Mouse (Mus musculus) MEL (cell line): Measurements from ENCODE around the gene Lonp2. TPM values are rescaled to one million over a fixed set of nuclear protein-coding genes. Genes with fewer than 3 reads are reported as not detected.

Experiments used
- DNase-seq: peaks from one replicate; pipeline ENCODE4 v3.0.0; 2011; ENCODE audit warnings: low read depth, low spot score
- H3K27ac ChIP-seq: 2 replicates; pipeline ENCODE4 v1.5.1; 2012; ENCODE audit warnings: low read depth, mild to moderate bottlenecking, control low read depth, low read length, moderate library complexity; ENCODE audit not compliant: control insufficient read depth
- H3K27me3 ChIP-seq, 2 experiments: fragments of 150-350 bp in 1 of 2; sonication (generic) in 1 of 2; 2 replicates each; pipeline ENCODE4 v1.6.1; 2012; ENCODE audit warnings: low read length in 2 of 2, mild to moderate bottlenecking in 2 of 2, improper control_type of control experiment in 1 of 2, moderate library complexity in 1 of 2; ENCODE audit not compliant: insufficient read depth in 2 of 2, control insufficient read depth in 1 of 2
- H3K36me3 ChIP-seq, 2 experiments: 2 replicates each; pipeline ENCODE4 v1.6.1; 2012 to 2014; ENCODE audit warnings: low read length in 2 of 2, improper control_type of control experiment in 1 of 2, inconsistent platforms in 1 of 2, mild to moderate bottlenecking in 1 of 2; ENCODE audit not compliant: insufficient read depth in 2 of 2, control insufficient read depth in 1 of 2
- H3K4me1 ChIP-seq, 2 experiments: fragments of 150-350 bp in 1 of 2; sonication (generic) in 1 of 2; 2 replicates each; pipeline ENCODE4 v1.6.1; 2012; ENCODE audit warnings: low read length in 2 of 2, improper control_type of control experiment in 1 of 2, mild to moderate bottlenecking in 1 of 2; ENCODE audit not compliant: insufficient read depth in 2 of 2, control insufficient read depth in 1 of 2
- H3K4me3 ChIP-seq, 2 experiments: fragments of 150-350 bp in 1 of 2; sonication (generic) in 1 of 2; 2 replicates each; pipeline ENCODE4 v1.5.1; 2012; ENCODE audit warnings: low read depth in 2 of 2, low read length in 2 of 2, mild to moderate bottlenecking in 2 of 2, moderate library complexity in 2 of 2, control low read depth in 1 of 2, improper control_type of control experiment in 1 of 2; ENCODE audit not compliant: control insufficient read depth in 1 of 2, insufficient read depth in 1 of 2
- H3K79me2 ChIP-seq: 2 replicates; pipeline ENCODE4 v1.6.1; 2012; ENCODE audit warnings: mild to moderate bottlenecking, low read length, moderate library complexity; ENCODE audit not compliant: control insufficient read depth, poor library complexity, insufficient read depth
- H3K9ac ChIP-seq: 2 replicates; pipeline ENCODE4 v1.6.1; 2012; ENCODE audit warnings: low read depth, mild to moderate bottlenecking, control low read depth, low read length, moderate library complexity; ENCODE audit not compliant: control insufficient read depth, poor library complexity, severe bottlenecking
- H3K9me3 ChIP-seq: fragments of 150-350 bp; sonication (generic); replicated peaks from 2 replicates; pipeline ENCODE4 v1.6.1; 2012; ENCODE audit warnings: mild to moderate bottlenecking, low read length, improper control_type of control experiment, moderate library complexity; ENCODE audit not compliant: insufficient read depth
- BHLHE40 ChIP-seq: IDR thresholded peaks from 2 replicates; pipeline ENCODE4 v1.6.1; 2012; ENCODE audit warnings: low read depth, mild to moderate bottlenecking, inconsistent platforms, low read length, improper control_type of control experiment, borderline replicate concordance
- CHD1 ChIP-seq: IDR thresholded peaks from 2 replicates; pipeline ENCODE4 v1.6.1; 2012; ENCODE audit warnings: low read depth, mild to moderate bottlenecking, inconsistent platforms, low read length, improper control_type of control experiment
- CHD2 ChIP-seq: IDR thresholded peaks from 2 replicates; pipeline ENCODE4 v1.6.1; 2011; ENCODE audit warnings: low read length, improper control_type of control experiment
- CTCF ChIP-seq, 3 experiments: IDR thresholded peaks in 2 of 3; conservative IDR thresholded peaks in 1 of 3; 2 replicates each; pipeline ENCODE4 v1.5.1; 2011 to 2012; ENCODE audit warnings: low read length in 3 of 3, low read depth in 2 of 3, mild to moderate bottlenecking in 2 of 3, improper control_type of control experiment in 1 of 3, inconsistent platforms in 1 of 3, mixed read lengths in 1 of 3, moderate library complexity in 1 of 3; ENCODE audit not compliant: control insufficient read depth in 1 of 3, insufficient read depth in 1 of 3, poor library complexity in 1 of 3, severe bottlenecking in 1 of 3
- E2F4 ChIP-seq: IDR thresholded peaks from 2 replicates; pipeline ENCODE4 v1.6.1; 2011; ENCODE audit warnings: low read depth, low read length, improper control_type of control experiment, borderline replicate concordance
- ELF1 ChIP-seq: IDR thresholded peaks from 2 replicates; pipeline ENCODE4 v1.6.1; 2014; ENCODE audit warnings: low read depth, mild to moderate bottlenecking, inconsistent platforms, low read length, improper control_type of control experiment, moderate library complexity
- EP300 ChIP-seq, 2 experiments: IDR thresholded peaks; 2 replicates each; pipeline ENCODE4 v1.6.1; 2011; ENCODE audit warnings: improper control_type of control experiment in 2 of 2, low read length in 2 of 2, low read depth in 1 of 2, mild to moderate bottlenecking in 1 of 2
- ETS1 ChIP-seq: IDR thresholded peaks from 2 replicates; pipeline ENCODE4 v1.6.1; 2012; ENCODE audit warnings: low read depth, mild to moderate bottlenecking, inconsistent platforms, low read length, improper control_type of control experiment, moderate library complexity
- HCFC1 ChIP-seq: IDR thresholded peaks from 2 replicates; pipeline ENCODE4 v1.6.1; 2012; ENCODE audit warnings: low read depth, mild to moderate bottlenecking, inconsistent platforms, low read length, improper control_type of control experiment, moderate library complexity
- JUND ChIP-seq: IDR thresholded peaks from 2 replicates; pipeline ENCODE4 v1.6.1; 2011; ENCODE audit warnings: low read depth, mild to moderate bottlenecking, improper control_type of control experiment, low read length
- KAT2A ChIP-seq: conservative IDR thresholded peaks from 2 replicates; pipeline ENCODE4 v1.6.1; 2012; ENCODE audit warnings: low read depth, low read length, improper control_type of control experiment, inconsistent platforms
- MAFK ChIP-seq: IDR thresholded peaks from 2 replicates; pipeline ENCODE4 v1.6.1; 2011; ENCODE audit warnings: low read depth, mild to moderate bottlenecking, low read length, improper control_type of control experiment, borderline replicate concordance
- MAZ ChIP-seq: IDR thresholded peaks from 2 replicates; pipeline ENCODE4 v1.6.1; 2012; ENCODE audit warnings: low read depth, mild to moderate bottlenecking, inconsistent platforms, low read length, improper control_type of control experiment
- MEF2A ChIP-seq: IDR thresholded peaks from 2 replicates; pipeline ENCODE4 v1.6.1; 2014; ENCODE audit warnings: low read depth, mild to moderate bottlenecking, inconsistent platforms, low read length, improper control_type of control experiment; ENCODE audit not compliant: poor library complexity, insufficient replicate concordance, severe bottlenecking; ENCODE audit errors: extremely low read depth
- MXI1 ChIP-seq: IDR thresholded peaks from 2 replicates; pipeline ENCODE4 v1.6.1; 2011; ENCODE audit warnings: mild to moderate bottlenecking, low read depth, low read length, improper control_type of control experiment
- MYB ChIP-seq: IDR thresholded peaks from 2 replicates; pipeline ENCODE4 v1.6.1; 2011; ENCODE audit warnings: mild to moderate bottlenecking, low read depth, low read length, improper control_type of control experiment
- MYC ChIP-seq: IDR thresholded peaks from 2 replicates; pipeline ENCODE4 v1.6.1; 2011; ENCODE audit warnings: low read depth, mild to moderate bottlenecking, low read length, improper control_type of control experiment, moderate library complexity
- NELFE ChIP-seq: IDR thresholded peaks from 2 replicates; pipeline ENCODE4 v1.6.1; 2011; ENCODE audit warnings: low read depth, low read length, improper control_type of control experiment
- POLR2A ChIP-seq, 2 experiments: IDR thresholded peaks; 2 replicates each; pipeline ENCODE4 v1.6.1; 2011 to 2012; ENCODE audit warnings: low read length in 2 of 2, mild to moderate bottlenecking in 2 of 2, control low read depth in 1 of 2, improper control_type of control experiment in 1 of 2, low read depth in 1 of 2, moderate library complexity in 1 of 2; ENCODE audit not compliant: control insufficient read depth in 1 of 2, insufficient read depth in 1 of 2, poor library complexity in 1 of 2
- POLR2AphosphoS5 ChIP-seq: IDR thresholded peaks from 2 replicates; pipeline ENCODE4 v1.6.1; 2012; ENCODE audit warnings: low read depth, borderline replicate concordance, mild to moderate bottlenecking, inconsistent platforms, low read length, moderate library complexity, mixed read lengths
- RAD21 ChIP-seq: IDR thresholded peaks from 2 replicates; pipeline ENCODE4 v1.6.1; 2011; ENCODE audit warnings: mild to moderate bottlenecking, low read depth, low read length, improper control_type of control experiment
- SIN3A ChIP-seq: IDR thresholded peaks from 2 replicates; pipeline ENCODE4 v1.6.1; 2012; ENCODE audit warnings: low read length, improper control_type of control experiment, inconsistent platforms
- SMC3 ChIP-seq: IDR thresholded peaks from 2 replicates; pipeline ENCODE4 v1.6.1; 2011; ENCODE audit warnings: low read depth, low read length, improper control_type of control experiment
- TAL1 ChIP-seq: IDR thresholded peaks from 2 replicates; pipeline ENCODE4 v1.6.1; 2012; ENCODE audit warnings: mild to moderate bottlenecking, inconsistent platforms, low read length, moderate library complexity, mixed read lengths
- TCF12 ChIP-seq: IDR thresholded peaks from 2 replicates; pipeline ENCODE4 v1.6.1; 2014; ENCODE audit warnings: low read depth, mild to moderate bottlenecking, inconsistent platforms, low read length, improper control_type of control experiment, moderate library complexity
- UBTF ChIP-seq: IDR thresholded peaks from 2 replicates; pipeline ENCODE4 v1.6.1; 2012; ENCODE audit warnings: low read depth, mild to moderate bottlenecking, inconsistent platforms, low read length, improper control_type of control experiment, moderate library complexity, borderline replicate concordance; ENCODE audit not compliant: insufficient read depth
- USF1 ChIP-seq: IDR thresholded peaks from 2 replicates; pipeline ENCODE4 v1.6.1; 2014; ENCODE audit warnings: low read depth, mild to moderate bottlenecking, inconsistent platforms, low read length, improper control_type of control experiment, moderate library complexity
- ZC3H11A ChIP-seq: IDR thresholded peaks from 2 replicates; pipeline ENCODE4 v1.6.1; 2012; ENCODE audit warnings: low read depth, mild to moderate bottlenecking, inconsistent platforms, low read length, improper control_type of control experiment
- ZMIZ1 ChIP-seq: IDR thresholded peaks from 2 replicates; pipeline ENCODE4 v1.6.1; 2012; ENCODE audit warnings: low read depth, mild to moderate bottlenecking, inconsistent platforms, low read length, improper control_type of control experiment, moderate library complexity
- ZNF384 ChIP-seq: IDR thresholded peaks from 2 replicates; pipeline ENCODE4 v1.6.1; 2012; ENCODE audit warnings: low read depth, mild to moderate bottlenecking, inconsistent platforms, low read length, improper control_type of control experiment
- polyA plus RNA-seq, 2 experiments: library from polyadenylated mRNA; stranded (reverse) in 1 of 2; unstranded in 1 of 2; fragments of >175 nt in 1 of 2; fragments of >200 nt in 1 of 2; gene quantifications; 2 replicates each; pipeline versions ENCODE4 v1.2.1 to v1.2.4; 2012; ENCODE audit warnings: low replicate concordance in 2 of 2, low read depth in 1 of 2; ENCODE audit not compliant: insufficient read length in 2 of 2, insufficient read depth in 1 of 2, missing spikeins in 1 of 2
- total RNA-seq: library from RNA; depleted of rRNA; stranded (reverse); fragments of 300-350 nt; gene quantifications from 2 replicates; pipeline ENCODE4 v1.2.3, GENCODE M21; 2012

The Lonp2 gene
- total and polyA plus RNA-seq, 3 experiments, result 26.6 to 31.2 TPM; not detected in 1

DNA sequence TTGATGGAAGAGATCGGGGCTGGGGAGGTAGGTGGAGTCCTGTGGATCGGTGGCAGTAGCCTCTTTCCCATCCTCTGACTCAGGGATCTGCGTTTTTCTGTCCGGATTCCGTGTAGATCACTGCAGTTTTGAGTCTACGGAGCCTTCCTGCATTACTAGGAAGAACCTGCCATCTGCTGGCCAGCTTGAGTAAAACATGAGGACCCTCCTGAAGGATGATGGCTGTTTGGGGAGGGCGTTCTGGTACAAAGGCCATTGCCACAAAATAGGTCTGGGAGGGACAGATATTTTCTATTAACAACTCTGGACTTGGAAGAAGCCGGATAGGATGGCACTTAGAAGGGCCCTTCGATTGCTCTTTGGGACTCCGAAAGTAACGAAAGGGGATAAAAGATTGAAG is 38.7 kb upstream of the Lonp2 start:
- no peak overlapping the region; the same call in 1 of the 2 replicates for H3K9ac ChIP-seq
- H3K4me3 ChIP-seq, result peak overlapping the region; percentile 50 to 56
- 0 out of 2 replicates have a peak, but pooled peaks have one; percentile 26 for TF ChIP-seq MYC
- peak; percentile 51 to 90 (median 79) for TF ChIP-seq CTCF (IDR thresholded peaks at IDR 0.05 in 2 of 3, conservative IDR thresholded peaks at IDR 0.05 in 1 of 3; ENCODE audit: control insufficient read depth in 1 of 3, insufficient read depth in 1 of 3, low read depth in 2 of 3, low read length in 3 of 3, poor library complexity in 1 of 3, severe bottlenecking in 1 of 3)
- TF ChIP-seq BHLHE40, result no peak
- no peak for TF ChIP-seq E2F4
- peak; percentile 87 for TF ChIP-seq SMC3
- no peak for TF ChIP-seq JUND
- TF ChIP-seq ZC3H11A, result peak; percentile 88
- 0 out of 2 replicates have a peak, but pooled peaks have one; percentile 24 for TF ChIP-seq SIN3A
- peak; percentile 93 for TF ChIP-seq RAD21
- 0 out of 2 replicates have a peak, but pooled peaks have one; percentile 4 for TF ChIP-seq TCF12
- 0 out of 2 replicates have a peak, but pooled peaks have one; percentile 19 for TF ChIP-seq HCFC1
- no peak for TF ChIP-seq ELF1
- no peak overlapping the region for H3K27ac ChIP-seq
- no peaks in the 10 kb centered on the region for H3K27me3 ChIP-seq
- no peaks in the 10 kb centered on the region for H3K9me3 ChIP-seq
- H3K79me2 ChIP-seq, result no peaks in the 10 kb centered on the region
- DNase-seq, result peak; percentile 91
- H3K36me3 ChIP-seq, result no peaks in the 10 kb centered on the region
- no peaks in the 10 kb centered on the region for H3K4me1 ChIP-seq

DNA sequence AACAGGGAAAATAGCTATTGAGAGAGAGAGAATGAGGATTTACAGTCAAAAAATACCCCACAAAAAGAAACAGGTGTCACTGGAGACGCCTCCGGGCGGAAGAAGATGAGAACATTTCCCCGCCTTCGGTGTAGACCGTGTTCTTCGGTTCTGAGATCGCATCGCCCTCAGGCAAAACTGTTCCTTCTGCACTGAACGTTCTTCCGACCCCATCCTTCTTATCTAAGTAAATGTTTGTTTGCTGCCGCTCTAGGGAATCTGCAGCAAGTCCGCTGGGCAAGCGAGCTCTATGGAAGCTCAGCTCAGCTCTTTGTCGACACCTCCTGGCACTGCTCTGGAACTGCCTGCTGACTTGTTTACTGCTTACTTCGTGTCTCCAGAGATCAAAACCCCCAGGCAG is 38.3 kb upstream of the Lonp2 start:
- no peaks in the 10 kb centered on the region for H3K79me2 ChIP-seq
- TF ChIP-seq SIN3A, result peak; percentile 31; the same call in 1 of the 2 replicates
- no peak for TF ChIP-seq ZNF384
- no peak for TF ChIP-seq E2F4
- TF ChIP-seq ZMIZ1, result no peak
- TF ChIP-seq POLR2A (IDR thresholded peaks at IDR 0.05; ENCODE audit: control insufficient read depth in 1 of 2, insufficient read depth in 1 of 2, low read depth in 1 of 2, low read length in 2 of 2, poor library complexity in 1 of 2), result no peak
- TF ChIP-seq TAL1, result no peak
- peak; percentile 89 to 97 (median 95) for TF ChIP-seq CTCF (IDR thresholded peaks at IDR 0.05 in 2 of 3, conservative IDR thresholded peaks at IDR 0.05 in 1 of 3; ENCODE audit: control insufficient read depth in 1 of 3, insufficient read depth in 1 of 3, low read depth in 2 of 3, low read length in 3 of 3, poor library complexity in 1 of 3, severe bottlenecking in 1 of 3)
- TF ChIP-seq MXI1, result no peak
- no peak for TF ChIP-seq EP300 (IDR thresholded peaks at IDR 0.05; ENCODE audit: low read depth in 1 of 2, low read length in 2 of 2)
- no peak for TF ChIP-seq POLR2AphosphoS5
- peak; percentile 92 for TF ChIP-seq SMC3
- peak; percentile 44; the same call in 1 of the 2 replicates for TF ChIP-seq MAZ
- TF ChIP-seq JUND, result 0 out of 2 replicates have a peak, but pooled peaks have one; percentile 15
- no peak for TF ChIP-seq CHD1
- TF ChIP-seq MYC, result no peak
- TF ChIP-seq ETS1, result no peak
- no peak for TF ChIP-seq NELFE
- TF ChIP-seq USF1, result no peak
- TF ChIP-seq UBTF, result no peak
- TF ChIP-seq MAFK, result no peak
- TF ChIP-seq ELF1, result no peak
- peak; percentile 88 for TF ChIP-seq RAD21
- TF ChIP-seq MEF2A, result no peak
- no peak for TF ChIP-seq CHD2
- TF ChIP-seq KAT2A, result no peak
- TF ChIP-seq MYB, result no peak

More for the DNA sequence above, 38.3 kb upstream of the Lonp2 start:
- peak; percentile 90 for DNase-seq
- H3K9me3 ChIP-seq, result no peaks in the 10 kb centered on the region
- H3K4me1 ChIP-seq, result no peaks in the 10 kb centered on the region
- peak overlapping the region; percentile 50 to 56 for H3K4me3 ChIP-seq
- H3K27ac ChIP-seq, result no peak overlapping the region
- H3K9ac ChIP-seq, result peak overlapping the region; percentile 17
- H3K36me3 ChIP-seq, result no peaks in the 10 kb centered on the region
- H3K27me3 ChIP-seq, result no peaks in the 10 kb centered on the region
